Mouse (Mus musculus) bone marrow macrophage, adult 2 months (primary cell): ENCODE data around the gene Sec16a.

Experiments used
- CTCF ChIP-seq: IDR thresholded peaks from 2 replicates; pipeline ENCODE4 v1.5.1; 2012; ENCODE audit warnings: low read depth, mild to moderate bottlenecking, low read length, moderate library complexity
- POLR2A ChIP-seq: IDR thresholded peaks from 2 replicates; pipeline ENCODE4 v1.6.1; 2012; ENCODE audit warnings: mild to moderate bottlenecking, low read depth, low read length, borderline replicate concordance

DNA sequence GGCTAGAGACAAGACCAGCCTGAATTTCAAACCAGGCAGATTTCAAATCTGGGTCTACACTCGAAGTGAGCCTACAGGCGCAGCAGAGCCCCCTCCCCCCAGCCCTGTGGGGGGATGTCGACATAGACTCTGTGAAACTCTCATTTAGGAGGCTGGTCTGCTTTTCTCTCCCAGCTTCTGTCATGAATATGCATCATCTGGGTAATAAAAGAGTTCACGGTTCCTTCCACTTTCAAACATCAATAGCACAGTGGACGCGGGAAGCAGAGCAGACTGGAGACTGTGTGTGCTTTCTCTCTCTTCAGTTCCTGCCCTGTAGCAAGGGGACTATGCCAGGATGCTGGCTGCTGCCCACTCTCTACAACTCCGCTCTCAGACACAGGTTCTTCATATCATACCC is 40.7 kb upstream of the Sec16a start:
- TF ChIP-seq POLR2A, result no peak
- no peak for TF ChIP-seq CTCF
